Mouse (Mus musculus): ENCODE data around the gene Slc5a5. TPM values are rescaled to one million over a fixed set of nuclear protein-coding genes. Genes with fewer than 3 reads are reported as not detected.

Gene Slc5a5
- total and polyA plus RNA-seq, 3 experiments = 0.04 to 0.26 (median 0.16) TPM

GRCm38 (mm10) chr8:70885612-70886011 is 6.9 kb downstream of the Slc5a5 start:
- Histone ChIP-seq H3K9ac (ENCODE audit: insufficient read depth, low read depth) (no peak overlapping the region), H3K27me3 (replicated peaks) (no peaks in the 10 kb centered on the region), H3K4me3 (replicated peaks in 1 of 3; ENCODE audit: low read depth in 2 of 3, low read length in 2 of 3, poor library complexity in 1 of 3) (no peak overlapping the region), H3K4me1 (ENCODE audit: control insufficient read depth in 1 of 2, insufficient read depth in 2 of 2) (peaks cover 13 to 30% of the 10 kb centered on the region in 2 experiments), H3K9me3 (replicated peaks; ENCODE audit: low read length) (no peaks in the 10 kb centered on the region), H3K4me2 (ENCODE audit: insufficient read depth, low read depth, poor library complexity, severe bottlenecking) (no peak overlapping the region; the same call in 1 of the 2 replicates), H3K27ac (ENCODE audit: insufficient read depth, low read depth) (no peak overlapping the region), H3K36me3 (replicated peaks in 1 of 2; ENCODE audit: control insufficient read depth in 1 of 2, insufficient read depth in 1 of 2, low read length in 1 of 2) (peaks cover 0 to 55% of the 10 kb centered on the region in 2 experiments), H3K79me2 (replicated peaks; ENCODE audit: control insufficient read depth, extremely low read depth, insufficient read depth, poor library complexity, severe bottlenecking) (no peaks in the 10 kb centered on the region)
- TF ChIP-seq EP300 (IDR thresholded peaks at IDR 0.05; ENCODE audit: low read length) (0 out of 2 replicates have a peak, but pooled peaks have one; percentile 16), TCF12 (IDR thresholded peaks at IDR 0.05; ENCODE audit: low read depth, low read length) (0 out of 2 replicates have a peak, but pooled peaks have one; percentile 12), ETS1 (conservative IDR thresholded peaks at IDR 0.05; ENCODE audit: low read depth, low read length) (no peak), UBTF (IDR thresholded peaks at IDR 0.05; ENCODE audit: low read depth, low read length) (0 out of 2 replicates have a peak, but pooled peaks have one; percentile 34), ZMIZ1 (IDR thresholded peaks at IDR 0.05; ENCODE audit: low read depth, low read length) (no peak), ZNF384 (IDR thresholded peaks at IDR 0.05; ENCODE audit: low read depth, low read length) (no peak), JUN (IDR thresholded peaks at IDR 0.05; ENCODE audit: insufficient read depth, low read depth, low read length) (no peak), MAX (IDR thresholded peaks at IDR 0.05; ENCODE audit: low read length) (peak; percentile 60), CTCF (conservative IDR thresholded peaks at IDR 0.05 in 1 of 2, IDR thresholded peaks at IDR 0.05 in 1 of 2; ENCODE audit: low read depth in 2 of 2, low read length in 2 of 2) (no peak), NRF1 (IDR thresholded peaks at IDR 0.05; ENCODE audit: low read depth, low read length) (no peak), ZKSCAN1 (IDR thresholded peaks at IDR 0.05; ENCODE audit: borderline replicate concordance, low read depth, low read length) (no peak), KAT2A (IDR thresholded peaks at IDR 0.05; ENCODE audit: insufficient replicate concordance, low read length) (no peak), BHLHE40 (IDR thresholded peaks at IDR 0.05; ENCODE audit: low read depth, low read length) (no peak), RCOR1 (conservative IDR thresholded peaks at IDR 0.05; ENCODE audit: low read depth, low read length) (no peak), POLR2AphosphoS2 (IDR thresholded peaks at IDR 0.05; ENCODE audit: low read depth, low read length) (no peak), MAFK (IDR thresholded peaks at IDR 0.05; ENCODE audit: insufficient replicate concordance, low read length) (no peak), TBP (conservative IDR thresholded peaks at IDR 0.05; ENCODE audit: low read depth, low read length) (no peak), IRF4 (IDR thresholded peaks at IDR 0.05; ENCODE audit: low read depth, low read length) (0 out of 2 replicates have a peak, but pooled peaks have one; percentile 31), CHD1 (IDR thresholded peaks at IDR 0.05; ENCODE audit: low read depth, low read length) (no peak), MAZ (IDR thresholded peaks at IDR 0.05; ENCODE audit: low read depth, low read length) (no peak), RAD21 (IDR thresholded peaks at IDR 0.05; ENCODE audit: low read depth, low read length) (no peak), USF2 (conservative IDR thresholded peaks at IDR 0.05; ENCODE audit: low read depth, low read length) (no peak), ZC3H11A (IDR thresholded peaks at IDR 0.05; ENCODE audit: low read depth, low read length) (no peak), PAX5 (IDR thresholded peaks at IDR 0.05; ENCODE audit: low read length) (no peak), NELFE (IDR thresholded peaks at IDR 0.05; ENCODE audit: low read depth, low read length) (no peak), POLR2A (IDR thresholded peaks at IDR 0.05; ENCODE audit: low read depth, low read length) (no peak), E2F4 (IDR thresholded peaks at IDR 0.05; ENCODE audit: insufficient replicate concordance, low read depth, low read length) (no peak), USF1 (IDR thresholded peaks at IDR 0.05; ENCODE audit: low read depth, low read length) (no peak), MEF2A (IDR thresholded peaks at IDR 0.05; ENCODE audit: borderline replicate concordance, low read depth, low read length) (peak; percentile 50; the same call in 1 of the 2 replicates), SMC3 (IDR thresholded peaks at IDR 0.05; ENCODE audit: low read depth, low read length) (no peak), HCFC1 (IDR thresholded peaks at IDR 0.05; ENCODE audit: low read depth, low read length) (0 out of 2 replicates have a peak, but pooled peaks have one; percentile 20), ELF1 (IDR thresholded peaks at IDR 0.05; ENCODE audit: low read depth, low read length) (no peak), JUND (conservative IDR thresholded peaks at IDR 0.05; ENCODE audit: low read depth, low read length) (no peak), SIN3A (IDR thresholded peaks at IDR 0.05; ENCODE audit: low read length) (peak; percentile 96), CHD2 (IDR thresholded peaks at IDR 0.05; ENCODE audit: low read length) (no peak), MYC (IDR thresholded peaks at IDR 0.05; ENCODE audit: low read depth, low read length) (0 out of 2 replicates have a peak, but pooled peaks have one; percentile 36), GABPA (IDR thresholded peaks at IDR 0.05; ENCODE audit: insufficient replicate concordance, low read depth, low read length) (no peak), MXI1 (IDR thresholded peaks at IDR 0.05; ENCODE audit: low read depth, low read length) (peak; percentile 91)
- peak; percentile 61 for DNase-seq (ENCODE audit: extremely low read depth)
- in situ Hi-C loops (cut with MboI; ENCODE audit: low pct_ligation_motif_present, low pct_unique_long_range_greater_than_20kb, low sequenced_read_pairs) = no loop called here
- dilution Hi-C loops (cut with MboI; ENCODE audit: extremely low pct_ligation_motif_present, extremely low pct_unique_long_range_greater_than_20kb, low sequenced_read_pairs) = no loop called here
